Mouse (Mus musculus) cerebellum, adult 9-10 months (tissue): ENCODE data around the gene Gm37419.
A peak's percentile ranks its signal among the peaks of the same experiment; 100 is the strongest.

Source experiments
- DNase-seq: peaks from one replicate; pipeline ENCODE4 v3.0.0; 2022

Gene Gm37419

GRCm38 (mm10) chr16:23988466-23989208 is at the start of gene Gm37419, which contains the start of gene Bcl6:
Gene Gm37419 (plus strand): TSS chr16:23988482.
Gene Bcl6 (minus strand): TSS chr16:23988852.
- DNase-seq: peak; percentile 91

DNA sequence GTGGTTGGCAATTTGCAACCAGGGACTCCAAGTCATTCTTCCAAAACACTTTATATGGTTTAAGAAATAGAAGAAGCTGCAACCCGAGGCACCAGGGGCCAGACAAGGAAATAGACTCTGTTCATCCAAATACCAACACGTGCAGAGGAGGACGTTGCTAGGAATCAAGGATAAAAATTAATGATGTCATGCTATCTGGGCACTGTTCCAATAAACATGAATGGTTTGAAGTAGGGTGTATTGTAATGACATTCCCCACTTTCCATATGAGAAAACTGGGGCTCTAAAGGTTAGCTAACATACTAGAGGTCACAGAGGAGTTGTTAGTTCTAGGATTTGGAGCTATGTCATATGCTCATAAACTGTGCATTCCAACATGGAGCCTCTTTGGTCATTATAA is 43.5 kb upstream of the Gm37419 start:
- DNase-seq: no peak

DNA sequence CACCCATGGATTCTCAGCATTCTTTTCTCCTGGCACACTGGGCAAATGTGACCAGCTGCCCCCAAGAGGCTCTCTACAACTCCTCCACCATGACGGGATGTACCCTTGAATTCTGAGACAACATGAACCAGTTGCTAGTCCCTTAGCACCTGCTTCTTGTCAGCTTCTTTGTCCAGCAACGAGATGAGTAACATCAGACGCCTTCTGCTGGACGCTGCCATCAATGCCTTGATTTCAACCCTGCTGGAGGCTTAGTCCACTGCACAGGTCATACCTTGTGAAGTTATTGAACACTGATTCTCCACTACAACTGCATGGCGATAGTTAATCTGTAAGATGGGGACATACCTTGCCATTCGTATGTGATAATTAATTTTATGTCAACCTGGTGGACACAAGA is 40.6 kb upstream of the Gm37419 start:
- DNase-seq: no peak

DNA sequence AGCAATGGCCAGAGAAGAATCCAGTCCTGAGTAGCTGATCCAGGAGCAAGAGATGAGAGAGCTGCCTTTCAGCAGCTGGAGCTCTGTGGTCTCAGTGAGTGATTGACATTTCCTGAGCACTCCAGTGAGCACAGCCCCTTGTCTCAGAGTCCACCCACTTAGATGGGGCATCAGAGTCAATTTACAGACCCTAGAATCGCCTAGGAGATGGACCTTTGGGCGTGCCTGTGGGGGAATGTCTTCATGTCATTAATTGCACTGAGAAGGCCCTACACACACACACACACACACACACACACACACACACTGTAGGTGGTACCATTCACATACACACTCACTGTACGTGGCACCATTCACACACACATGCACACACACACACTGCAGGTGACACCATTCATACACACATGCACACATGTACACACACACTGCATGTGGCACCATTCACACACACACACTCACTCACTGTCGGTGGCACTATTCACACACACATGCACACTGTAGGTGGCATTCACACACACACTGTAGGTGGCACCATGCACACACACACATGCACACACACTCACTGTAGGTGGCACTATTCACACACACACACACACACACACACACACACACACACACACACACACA is 36.1 kb upstream of the Gm37419 start:
- no peak for DNase-seq

DNA sequence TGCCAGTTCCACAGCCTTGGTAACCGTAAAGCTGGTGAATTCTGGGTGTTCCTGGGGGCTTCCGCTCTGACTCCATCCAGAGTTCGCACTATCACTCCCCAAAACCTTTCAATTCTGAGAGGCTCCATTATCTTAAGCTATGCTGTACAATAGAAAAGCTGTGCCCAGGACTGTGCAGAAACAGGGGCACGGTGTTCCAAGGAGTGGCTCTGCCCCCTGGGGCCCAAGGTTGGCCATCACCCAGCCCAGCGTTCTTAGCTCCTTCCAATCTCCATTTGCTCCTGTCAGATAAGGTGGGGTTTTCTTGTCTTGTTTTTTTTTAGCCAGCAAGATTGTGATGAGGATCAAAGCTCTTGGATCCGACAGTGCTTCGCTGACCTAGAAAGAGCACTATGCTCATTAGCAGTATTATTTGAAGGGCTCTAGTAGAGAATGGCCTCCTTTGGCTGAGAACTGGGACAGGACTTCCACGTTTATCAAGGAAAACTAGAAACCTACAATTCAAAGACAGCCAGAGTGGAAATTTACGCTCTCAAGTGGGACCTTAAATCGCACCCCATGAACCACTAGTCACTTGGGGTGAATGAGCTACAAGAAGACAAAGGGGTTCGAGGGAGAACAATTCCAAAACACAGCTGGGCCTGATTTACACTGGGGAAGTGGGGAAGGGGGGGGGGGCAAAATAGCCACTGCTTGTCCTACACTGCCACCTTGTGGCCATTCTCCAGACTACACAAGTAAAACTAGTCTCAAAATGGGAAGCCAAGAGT is 34.9 kb upstream of the Gm37419 start:
- peak; percentile 53 for DNase-seq

DNA sequence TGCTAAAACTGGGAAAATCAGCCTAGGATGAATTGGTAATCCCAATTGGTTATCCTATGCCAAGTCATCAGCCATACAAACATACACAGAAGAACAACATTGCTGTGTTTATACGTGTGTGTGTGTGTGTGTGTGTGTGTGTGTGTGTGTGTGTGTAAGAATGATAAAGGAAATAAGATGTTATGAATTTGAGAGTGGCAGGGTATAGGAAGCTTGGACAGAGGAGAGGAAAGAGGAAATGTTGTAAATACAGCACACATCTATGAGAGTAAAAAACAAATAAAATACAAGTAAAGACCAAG is 34.4 kb upstream of the Gm37419 start:
- no peak for DNase-seq

GRCm38 (mm10) chr16:23958938-23959337 is 29.3 kb upstream of the Gm37419 start:
- DNase-seq: no peak

GRCm38 (mm10) chr16:23962401-23962800 is 25.9 kb upstream of the Gm37419 start:
- DNase-seq: peak; percentile 42

- peak; percentile 24 for DNase-seq
Observed at GRCm38 (mm10) chr16:23963896-23964668, 24.2 kb upstream of the Gm37419 start.

GRCm38 (mm10) chr16:23964706-23965367 is 23.4 kb upstream of the Gm37419 start:
- DNase-seq: no peak

DNA sequence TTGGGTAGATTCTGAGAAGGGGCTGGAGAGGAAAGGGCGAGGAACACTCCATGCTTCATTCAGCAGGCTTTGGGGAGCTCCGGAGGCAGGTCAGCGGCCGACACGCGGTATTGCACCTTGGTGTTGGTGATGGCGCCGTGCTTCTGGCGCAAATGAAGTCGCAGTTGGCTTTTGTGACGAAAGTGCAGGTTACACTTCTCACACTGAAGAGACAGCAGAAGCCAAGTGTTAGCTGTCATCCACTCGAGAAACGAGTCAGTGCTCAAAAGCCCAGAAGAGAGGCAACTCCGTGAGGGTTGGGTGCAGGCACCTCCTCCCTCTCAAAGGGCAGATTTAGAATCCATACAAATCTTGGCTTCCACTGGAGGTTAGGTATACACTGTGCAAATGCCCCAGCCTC is 22.2 kb upstream of the Gm37419 start:
- DNase-seq: no peak

GRCm38 (mm10) chr16:23967301-23967700 is 21.0 kb upstream of the Gm37419 start:
- peak; percentile 31 for DNase-seq

DNA sequence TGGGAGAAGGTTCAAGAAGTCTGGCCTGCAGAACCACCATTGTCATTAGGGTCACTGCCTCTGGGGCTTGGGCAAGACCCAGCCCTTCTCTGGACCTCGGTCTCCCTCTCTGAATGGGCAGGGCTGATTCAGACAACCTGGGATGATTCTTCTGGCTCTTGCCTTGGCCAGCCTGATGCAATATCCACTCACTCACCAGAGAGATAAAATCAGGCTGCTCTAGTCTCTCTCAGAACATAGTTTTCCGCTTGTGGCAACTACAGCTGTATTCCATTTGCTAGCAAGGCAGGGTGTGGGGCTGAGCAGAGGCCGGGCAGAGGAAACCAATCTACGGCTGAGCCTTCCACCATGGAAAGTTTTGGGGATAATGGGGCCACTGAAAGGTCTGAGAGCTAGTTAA is 19.4 kb upstream of the Gm37419 start:
- no peak for DNase-seq

GRCm38 (mm10) chr16:23969919-23970318 is 18.4 kb upstream of the Gm37419 start:
- peak; percentile 27 for DNase-seq

- peak; percentile 17 for DNase-seq
Observed at GRCm38 (mm10) chr16:23972126-23972740, 16.0 kb upstream of the Gm37419 start.

DNA sequence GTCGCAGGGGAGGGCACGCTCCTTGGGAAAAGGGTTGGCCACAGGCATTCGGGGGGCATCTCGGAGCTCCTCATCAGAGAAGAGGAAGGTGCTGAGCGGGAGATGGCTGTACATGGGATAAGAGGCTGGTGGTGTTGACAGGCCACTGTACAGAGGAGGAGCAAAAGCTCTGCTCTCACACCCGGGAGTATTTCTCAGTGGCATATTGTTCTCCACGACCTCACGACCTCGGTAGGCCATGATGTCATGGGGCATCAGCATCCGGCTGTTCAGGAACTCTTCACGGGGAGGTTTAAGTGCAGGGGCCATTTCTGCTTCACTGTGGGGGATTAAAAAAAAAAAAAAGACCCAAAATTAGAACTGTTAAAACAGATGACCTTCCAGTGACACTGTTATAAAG is 15.4 kb upstream of the Gm37419 start:
- DNase-seq: peak; percentile 4

DNA sequence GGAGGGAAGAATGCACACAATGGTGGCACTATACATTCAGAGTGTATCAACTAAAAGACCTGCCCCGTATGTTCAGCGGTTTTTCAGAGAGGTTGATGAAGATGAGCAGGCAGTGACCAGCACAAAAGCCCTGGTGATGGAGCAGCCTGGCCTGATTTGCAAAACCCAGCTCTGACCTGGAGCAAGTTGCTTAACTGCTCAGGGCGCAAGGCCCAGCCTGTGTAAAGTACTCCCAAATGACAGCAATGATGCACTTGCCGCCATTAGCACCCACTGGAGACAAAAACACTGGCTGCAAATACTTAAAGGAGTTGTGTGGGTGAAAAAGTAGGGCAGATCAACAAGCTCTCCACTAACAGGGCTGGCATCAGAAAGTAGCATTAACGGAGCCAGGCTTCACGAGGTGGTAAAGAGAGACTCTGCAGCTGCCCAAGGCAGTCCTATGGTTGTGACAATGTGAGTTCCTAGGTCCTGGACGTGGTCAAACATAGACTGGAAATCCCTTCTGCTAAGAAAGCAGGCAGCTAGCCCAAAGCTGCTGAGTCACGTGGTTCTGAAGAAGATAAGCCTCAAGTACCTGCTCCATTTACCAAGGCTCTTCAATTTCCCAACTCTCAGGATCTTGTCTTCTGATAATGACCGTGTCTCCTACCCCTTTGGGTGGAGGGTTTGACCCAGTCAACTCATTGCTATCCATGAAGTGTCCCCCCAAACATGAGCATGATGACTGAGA is 14.5 kb upstream of the Gm37419 start:
- DNase-seq: peak; percentile 5

DNA sequence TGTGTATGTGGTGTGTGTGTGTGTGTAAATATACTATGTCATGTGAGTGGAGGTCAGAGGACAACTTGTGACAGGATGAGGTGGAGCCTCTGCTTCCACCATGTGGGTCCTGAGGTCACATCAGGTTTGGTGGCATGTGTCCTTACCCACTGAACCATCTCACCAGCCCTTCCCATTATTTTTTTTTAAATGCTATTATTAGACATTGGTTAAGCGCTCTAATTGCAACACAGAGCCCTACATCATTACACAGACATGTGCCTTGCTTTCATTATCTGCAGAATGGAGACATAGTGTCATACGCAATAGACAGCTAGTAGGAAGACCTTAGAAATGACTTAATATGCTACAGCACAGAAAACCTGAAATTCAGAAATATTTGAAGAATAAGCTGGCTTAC is 12.1 kb upstream of the Gm37419 start:
- no peak for DNase-seq

GRCm38 (mm10) chr16:23977732-23978131 is 10.6 kb upstream of the Gm37419 start:
- no peak for DNase-seq

DNA sequence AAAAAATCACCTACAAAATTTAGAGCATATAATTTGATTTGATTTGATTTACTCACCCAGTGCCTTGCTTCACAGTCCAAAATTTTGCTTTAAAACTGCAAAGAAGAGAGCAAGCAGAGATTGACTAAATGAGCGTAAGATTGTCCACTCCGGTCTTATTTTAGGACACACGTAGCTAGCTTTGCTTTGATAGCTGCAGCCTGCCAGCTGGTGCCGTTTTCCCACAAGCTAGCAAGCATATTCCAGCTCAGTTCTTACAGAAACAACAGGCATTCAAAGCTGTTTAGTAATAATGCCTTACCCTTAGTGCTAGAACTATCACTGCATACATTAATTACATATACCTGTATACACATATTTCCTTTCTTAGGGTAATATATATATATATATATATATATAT is 9.8 kb upstream of the Gm37419 start:
- DNase-seq: no peak

- DNase-seq: no peak
Observed at GRCm38 (mm10) chr16:23979446-23979845, 8.8 kb upstream of the Gm37419 start.
